Mouse (Mus musculus) adrenal gland, adult 18-20 months (tissue): Measurements from ENCODE around the gene Nppb. TPM values are rescaled to one million over a fixed set of nuclear protein-coding genes. Genes with fewer than 3 reads are reported as not detected.

Experiments
- total RNA-seq, 2 experiments: library from RNA; stranded (reverse); gene quantifications; 1 replicate in 1 of 2; 2 replicates in 1 of 2; pipeline ENCODE4 v1.2.3; 2021

The Nppb gene
- total RNA-seq, 2 experiments from 2014 or later, result 0.42 TPM; not detected in 1

Other genes with a start within 250 kb of the Nppb start
- gene Zfp984, start 176.0 kb upstream of the Nppb start, total RNA-seq, result 1 to 10 TPM; 2.0 to 4.6 TPM
- 10 to 100 TPM; 20.8 to 38.3 TPM for gene Zfp933, start 137.4 kb upstream of the Nppb start, total RNA-seq
- 10 to 100 TPM; 13.9 to 17.5 TPM for gene Miip, start 117.0 kb upstream of the Nppb start, total RNA-seq
- 10 to 100 TPM; 10.3 to 10.6 TPM for gene Fv1, start 116.8 kb upstream of the Nppb start, total RNA-seq
- gene Mfn2, start 81.1 kb upstream of the Nppb start, total RNA-seq, result 100 to 1,000 TPM; 187 to 211 TPM
- gene Plod1, start 49.0 kb upstream of the Nppb start, total RNA-seq, result 10 to 100 TPM; 38.1 to 54.7 TPM
- gene 2510039O18Rik, start 44.9 kb upstream of the Nppb start, total RNA-seq, result 10 to 100 TPM; 44.1 to 48.0 TPM
- gene Nppa, start 14.9 kb downstream of the Nppb start, total RNA-seq, result not detected
- 10 to 100 TPM; 11.2 to 13.8 TPM for gene Clcn6, start 53.0 kb downstream of the Nppb start, total RNA-seq
- gene Mthfr, start 53.3 kb downstream of the Nppb start, total RNA-seq, result 10 to 100 TPM; 33.8 to 37.7 TPM
- 10 to 100 TPM; 54.8 to 85.8 TPM for gene Agtrap, start 102.2 kb downstream of the Nppb start, total RNA-seq
- gene Mad2l2, start 144.6 kb downstream of the Nppb start, total RNA-seq, result 10 to 100 TPM; 20.2 to 21.6 TPM
- under 1 TPM in 1 of 2 experiments, not detected in 1; 0.07 TPM for gene Draxin, start 144.9 kb downstream of the Nppb start, total RNA-seq
- 10 to 100 TPM; 38.1 to 46.5 TPM for gene Fbxo6, start 166.4 kb downstream of the Nppb start, total RNA-seq
- gene Fbxo44, start 174.7 kb downstream of the Nppb start, total RNA-seq, result 10 to 100 TPM; 14.1 to 21.4 TPM
- gene Fbxo2, start 174.8 kb downstream of the Nppb start, total RNA-seq, result 1 to 10 TPM; 6.7 to 9.9 TPM